Mouse (Mus musculus) intestine, embryonic 15.5 days (tissue): ENCODE data around the gene Cartpt. TPM values are rescaled to one million over a fixed set of nuclear protein-coding genes. Genes with fewer than 3 reads are reported as not detected.
"Not testable (repeated sequence)": the region's sequence is repeated elsewhere in the genome, so short reads cannot be mapped to it uniquely, and the experiment has no call there.

Experiments used
- ATAC-seq: fragments of 200-750 bp; cut with Nextera tagmentation; 2 replicates; pipeline ENCODE4 v1.8.0; 2017; ENCODE audit warnings: moderate TSS enrichment, moderate library complexity
- H3K27ac ChIP-seq: fragments of 300-500 bp; sonication (generic); 2 replicates; pipeline ENCODE4 v1.5.1; 2015; ENCODE audit warnings: mild to moderate bottlenecking, inconsistent platforms
- H3K27me3 ChIP-seq: fragments of 300-500 bp; sonication (generic); replicated peaks from 2 replicates; pipeline ENCODE4 v1.6.1; 2015; ENCODE audit warnings: inconsistent platforms
- H3K36me3 ChIP-seq: fragments of 300-500 bp; sonication (generic); 2 replicates; pipeline ENCODE4 v1.6.1; 2015; ENCODE audit warnings: inconsistent platforms
- H3K4me1 ChIP-seq: fragments of 300-500 bp; sonication (generic); replicated peaks from 2 replicates; pipeline ENCODE4 v1.6.1; 2015; ENCODE audit warnings: inconsistent platforms
- H3K4me2 ChIP-seq: fragments of 300-500 bp; sonication (generic); replicated peaks from 2 replicates; pipeline ENCODE4 v1.6.1; 2015; ENCODE audit warnings: mild to moderate bottlenecking, inconsistent platforms
- H3K4me3 ChIP-seq: fragments of 300-500 bp; sonication (generic); replicated peaks from 2 replicates; pipeline ENCODE4 v1.5.1; 2015; ENCODE audit warnings: inconsistent platforms
- H3K9ac ChIP-seq: fragments of 300-500 bp; sonication (generic); 2 replicates; pipeline ENCODE4 v1.6.1; 2015; ENCODE audit warnings: inconsistent platforms
- H3K9me3 ChIP-seq: fragments of 300-500 bp; sonication (generic); 2 replicates; pipeline ENCODE4 v1.6.1; 2016; ENCODE audit warnings: inconsistent platforms
- WGBS: fragments of 180-500 bp; shearing (Covaris S2); methylation state at CpG from one replicate; pipeline ENCODE4 v1.1.7; 2015; 5-methylcytosine and 5-hydroxymethylcytosine counted together
- polyA plus RNA-seq: library from polyadenylated mRNA; unstranded; fragments of >200 nt; fragmentation: Nextera tagmentation; extraction: Ambion mirVana; gene quantifications from 2 replicates; pipeline ENCODE4 v1.2.1, GENCODE M21; 2015

Gene Cartpt
- polyA plus RNA-seq, 1 experiment from 2014 or later: 30.9 TPM

DNA sequence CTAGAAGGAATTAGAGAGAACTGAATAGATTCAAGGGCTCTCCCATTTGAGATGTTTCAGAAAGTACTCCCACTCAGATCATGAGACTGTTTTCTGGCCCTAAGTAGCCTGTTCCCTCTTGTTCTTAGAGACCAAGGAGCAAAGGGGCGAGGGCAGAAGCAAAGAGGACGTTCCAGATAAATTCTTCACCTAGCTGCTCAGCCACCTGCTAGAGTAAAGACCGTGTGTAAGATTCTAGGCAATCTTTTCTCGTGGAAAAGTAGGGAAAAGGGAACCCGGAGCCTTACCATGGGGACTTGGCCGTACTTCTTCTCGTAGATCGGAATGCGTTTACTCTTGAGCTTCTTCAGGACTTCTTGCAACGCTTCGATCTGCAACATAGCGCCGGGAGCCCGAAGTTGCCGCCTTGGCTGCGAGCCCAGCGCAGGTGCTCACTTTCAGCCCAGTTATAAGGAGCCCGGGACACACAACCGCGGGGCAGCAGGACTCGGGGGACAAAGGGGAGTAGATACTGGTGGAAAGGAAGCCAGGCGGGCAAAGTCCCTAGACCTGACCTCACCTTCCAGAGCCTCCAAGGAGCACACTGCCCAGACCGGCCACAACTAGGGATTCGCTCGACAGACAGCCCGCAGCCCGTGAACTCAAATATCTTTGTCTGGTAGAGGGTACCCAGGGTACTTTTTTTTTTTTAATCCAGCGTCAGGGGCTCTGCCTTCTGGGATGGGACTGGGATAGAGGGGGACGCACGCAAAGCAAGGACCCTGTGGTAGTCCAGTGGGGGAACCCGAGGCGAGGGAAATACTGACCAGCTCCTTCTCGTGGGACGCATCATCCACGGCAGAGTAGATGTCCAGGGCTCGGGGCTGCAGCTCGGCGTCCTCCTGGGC, 978 bp downstream of the Cartpt start:
- no peaks in the 10 kb centered on the region for H3K9me3 ChIP-seq
- ATAC-seq: no peak
- WGBS: 8% methylated on average over 38 of the region's 38 CpGs
- H3K27ac ChIP-seq: no peak overlapping the region
- H3K36me3 ChIP-seq: no peaks in the 10 kb centered on the region
- peaks cover 28% of the 10 kb centered on the region for H3K27me3 ChIP-seq
- H3K4me3 ChIP-seq: peak overlapping the region; percentile 9; the same call in 1 of the 2 replicates
- peaks cover 6% of the 10 kb centered on the region; the same call in 1 of the 2 replicates for H3K4me1 ChIP-seq
- peak overlapping the region; percentile 44 for H3K4me2 ChIP-seq
- H3K9ac ChIP-seq: no peak overlapping the region

DNA sequence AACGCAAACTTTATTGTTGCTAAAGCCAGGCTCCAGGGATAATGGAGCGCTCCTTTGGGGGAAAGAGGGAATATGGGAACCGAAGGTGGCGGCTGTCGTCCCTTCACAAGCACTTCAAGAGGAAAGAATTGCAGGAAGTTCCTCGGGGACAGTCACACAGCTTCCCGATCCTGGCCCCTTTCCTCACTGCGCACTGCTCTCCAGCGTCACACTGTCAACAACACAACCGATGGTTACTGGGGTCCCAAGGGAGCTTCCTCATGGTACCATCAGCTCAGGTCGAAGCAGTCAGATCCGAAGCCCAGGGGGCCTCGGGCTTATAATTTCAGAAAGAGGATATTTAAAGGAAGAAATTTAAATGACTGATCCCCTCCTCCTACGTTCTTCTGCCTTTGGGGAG, 2.1 kb downstream of the Cartpt start:
- 26% methylated on average over 14 of the region's 14 CpGs for WGBS
- Histone ChIP-seq H3K27me3 (peaks cover 28% of the 10 kb centered on the region), H3K4me2 (no peak overlapping the region)

DNA sequence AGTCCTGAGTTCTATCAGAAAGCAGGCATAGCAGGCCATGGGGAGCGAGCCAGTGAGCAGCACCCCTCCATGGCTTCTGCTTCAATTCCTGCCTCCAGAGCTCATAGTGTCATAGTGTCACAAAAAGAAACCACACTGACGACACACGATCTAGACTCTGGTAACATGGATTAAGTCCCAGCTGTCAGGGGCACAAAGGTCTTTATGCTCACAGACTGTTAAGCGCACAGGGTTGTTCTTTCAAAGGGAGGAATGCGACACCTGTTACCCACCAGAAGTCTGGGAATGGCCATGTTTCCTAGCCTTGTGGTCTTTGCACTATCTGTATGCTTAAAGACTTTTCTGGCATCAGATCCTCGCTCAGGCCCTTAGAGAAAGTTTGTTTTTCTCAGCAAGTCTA, 15.3 kb downstream of the Cartpt start:
- Histone ChIP-seq H3K4me2 (no peak overlapping the region), H3K9me3 (no peaks in the 10 kb centered on the region), H3K36me3 (no peaks in the 10 kb centered on the region), H3K9ac (no peak overlapping the region), H3K27me3 (no peaks in the 10 kb centered on the region), H3K4me3 (no peak overlapping the region), H3K4me1 (no peaks in the 10 kb centered on the region), H3K27ac (no peak overlapping the region)
- no peak for ATAC-seq
- WGBS: 71% methylated on average over 6 of the region's 6 CpGs

More for the DNA sequence above, 2.1 kb downstream of the Cartpt start:
- H3K4me3 ChIP-seq: no peak overlapping the region
- no peaks in the 10 kb centered on the region for H3K9me3 ChIP-seq
- no peak overlapping the region for H3K9ac ChIP-seq
- H3K36me3 ChIP-seq: no peaks in the 10 kb centered on the region
- no peak overlapping the region for H3K27ac ChIP-seq
- no peak for ATAC-seq
- peaks cover 6% of the 10 kb centered on the region; the same call in 1 of the 2 replicates for H3K4me1 ChIP-seq

DNA sequence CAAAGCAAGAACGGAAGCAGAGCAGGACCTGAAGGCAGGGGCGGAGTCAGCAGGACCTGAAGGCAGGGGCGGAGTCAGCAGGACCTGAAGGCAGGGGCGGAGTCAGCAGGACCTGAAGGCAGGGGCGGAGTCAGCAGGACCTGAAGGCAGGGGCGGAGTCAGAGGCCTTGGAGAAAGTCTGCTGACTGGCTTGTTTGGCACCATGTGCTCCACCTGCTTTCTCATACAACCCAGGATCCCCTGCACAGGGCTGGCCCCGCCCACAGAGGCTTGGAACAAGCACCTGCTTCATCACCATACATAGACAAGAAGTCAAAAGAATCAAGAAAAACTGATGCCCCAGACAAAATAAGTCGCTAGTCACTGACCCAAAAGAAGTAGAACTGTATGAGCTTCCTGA, 19.1 kb downstream of the Cartpt start:
- not testable (repeated sequence) for ATAC-seq
- WGBS: 63% methylated on average over 8 of the region's 8 CpGs

DNA sequence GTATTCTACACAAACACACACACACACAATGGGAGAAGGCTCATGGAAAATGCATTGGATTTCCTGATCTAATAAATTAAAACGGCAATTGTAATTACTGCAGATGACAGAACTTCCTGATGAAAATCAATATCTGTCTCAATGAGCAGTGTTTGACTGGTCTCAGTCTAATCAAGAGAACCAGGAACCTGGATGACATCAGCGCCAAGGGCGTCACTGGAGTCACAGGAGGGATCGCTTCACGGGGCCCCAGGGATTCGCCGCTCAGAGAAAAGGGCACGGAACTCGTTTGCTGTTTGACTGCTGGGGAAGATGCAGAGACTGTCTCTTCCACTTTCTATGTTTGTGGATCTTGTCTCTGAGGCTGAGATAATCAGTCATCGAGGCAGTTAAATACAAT, 21.2 kb downstream of the Cartpt start:
- Histone ChIP-seq H3K27me3 (no peaks in the 10 kb centered on the region), H3K4me2 (no peak overlapping the region), H3K4me1 (no peaks in the 10 kb centered on the region), H3K9ac (no peak overlapping the region), H3K27ac (no peak overlapping the region), H3K9me3 (no peaks in the 10 kb centered on the region), H3K4me3 (no peak overlapping the region), H3K36me3 (no peaks in the 10 kb centered on the region)
- ATAC-seq: no peak
- 49% methylated on average over 10 of the region's 10 CpGs for WGBS

More for the DNA sequence above, 19.1 kb downstream of the Cartpt start:
- H3K27me3 ChIP-seq, H3K27ac ChIP-seq, H3K9me3 ChIP-seq, H3K4me2 ChIP-seq, H3K36me3 ChIP-seq, H3K4me1 ChIP-seq, H3K4me3 ChIP-seq, H3K9ac ChIP-seq: not testable (repeated sequence)

DNA sequence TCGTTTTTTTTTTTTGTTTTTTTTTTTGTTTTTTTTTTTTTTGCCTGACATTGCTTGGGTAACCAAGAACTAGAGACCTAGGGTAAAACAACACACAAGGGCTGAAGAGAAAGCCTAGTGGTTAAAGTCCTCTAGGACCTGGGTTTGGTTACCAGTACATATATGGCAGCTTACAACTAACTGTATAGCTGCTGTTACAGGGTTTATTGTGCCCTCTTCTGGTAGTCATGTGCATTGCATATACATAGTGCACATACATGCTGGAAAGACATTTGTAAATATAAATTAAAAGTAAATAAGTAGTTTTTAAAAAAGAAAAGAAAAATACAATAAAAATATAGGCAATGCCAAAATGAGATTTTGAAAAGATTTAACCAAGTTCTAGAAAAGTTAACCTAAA, 28.8 kb downstream of the Cartpt start:
- Histone ChIP-seq H3K4me1 (no peaks in the 10 kb centered on the region), H3K4me2 (no peak overlapping the region), H3K36me3 (no peaks in the 10 kb centered on the region), H3K27me3 (no peaks in the 10 kb centered on the region), H3K27ac (no peak overlapping the region), H3K9ac (no peak overlapping the region), H3K9me3 (no peaks in the 10 kb centered on the region), H3K4me3 (no peak overlapping the region)
- no peak for ATAC-seq
- WGBS: 88% methylated on average over 1 of the region's 1 CpGs

DNA sequence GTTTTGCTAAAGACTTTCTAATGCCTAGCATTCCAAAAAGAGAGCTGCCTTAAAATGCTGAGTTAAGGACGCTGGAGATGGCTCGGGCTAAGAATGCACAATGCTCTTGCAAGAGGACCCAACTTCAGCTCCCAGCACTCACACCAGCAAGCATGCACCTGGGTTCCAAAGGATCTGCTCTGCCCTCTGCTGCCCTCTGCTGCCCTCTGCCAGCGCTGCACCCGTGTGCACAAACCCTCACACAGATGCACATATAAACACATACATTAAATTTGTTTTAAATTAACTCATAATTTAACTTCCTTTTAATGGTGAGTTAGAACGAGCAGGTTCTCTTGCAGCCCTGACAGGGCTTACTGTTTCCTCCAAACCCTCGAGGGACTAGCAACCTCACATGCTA, 32.5 kb downstream of the Cartpt start:
- H3K9me3 ChIP-seq: no peaks in the 10 kb centered on the region
- no peaks in the 10 kb centered on the region for H3K36me3 ChIP-seq
- 91% methylated on average over 6 of the region's 6 CpGs for WGBS
- no peak overlapping the region for H3K4me2 ChIP-seq
- H3K27me3 ChIP-seq: no peaks in the 10 kb centered on the region
- H3K4me3 ChIP-seq: no peak overlapping the region
- no peak overlapping the region for H3K9ac ChIP-seq
- no peak for ATAC-seq
- H3K27ac ChIP-seq: no peak overlapping the region
- H3K4me1 ChIP-seq: no peaks in the 10 kb centered on the region

DNA sequence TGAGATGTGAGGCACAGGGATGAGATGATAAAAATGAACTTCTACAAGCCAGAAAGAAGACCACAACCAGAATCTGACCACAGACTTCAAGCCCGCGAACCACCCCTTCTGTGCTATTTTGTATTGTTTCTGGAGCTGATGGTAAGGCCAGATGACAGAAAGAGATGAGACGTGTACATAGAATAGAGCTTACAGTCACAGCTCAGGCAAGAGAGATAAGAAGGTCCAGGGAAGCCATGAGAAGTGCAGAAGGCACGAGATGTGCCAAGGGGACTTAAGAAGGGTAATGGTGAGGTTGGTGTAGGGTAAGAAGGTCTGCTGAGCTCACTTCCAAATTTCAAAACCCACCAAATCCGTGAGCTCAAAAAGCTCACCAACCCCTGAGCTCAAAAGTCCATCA, 36.6 kb downstream of the Cartpt start:
- Histone ChIP-seq H3K9me3 (no peaks in the 10 kb centered on the region), H3K4me1 (no peaks in the 10 kb centered on the region), H3K4me2 (no peak overlapping the region), H3K9ac (no peak overlapping the region), H3K36me3 (no peaks in the 10 kb centered on the region), H3K27me3 (no peaks in the 10 kb centered on the region), H3K4me3 (no peak overlapping the region), H3K27ac (no peak overlapping the region)
- no peak for ATAC-seq
- WGBS: 77% methylated on average over 5 of the region's 5 CpGs

DNA sequence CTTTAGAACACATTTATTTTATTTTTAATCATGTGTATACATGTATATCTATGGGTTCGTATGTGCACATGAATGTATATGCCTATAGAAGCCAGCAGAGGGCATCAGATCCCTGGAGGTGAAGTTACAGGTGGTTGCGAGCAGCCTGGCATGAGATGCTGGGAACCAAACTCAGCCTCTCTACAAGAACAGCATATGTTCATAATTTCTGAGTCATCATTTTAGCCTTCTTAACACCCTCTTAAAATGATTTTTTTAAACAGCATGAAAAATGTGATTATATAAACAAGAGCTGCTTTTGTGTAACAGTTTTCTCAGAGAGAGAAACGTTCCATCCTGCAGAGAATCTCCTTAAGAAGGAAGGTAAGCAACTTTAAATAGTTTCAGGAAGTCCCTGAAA, 40.2 kb downstream of the Cartpt start:
- no peak for ATAC-seq
- H3K36me3 ChIP-seq: no peaks in the 10 kb centered on the region
- H3K4me2 ChIP-seq: no peak overlapping the region
- no peaks in the 10 kb centered on the region for H3K27me3 ChIP-seq
- WGBS: 79% methylated on average over 3 of the region's 3 CpGs
- no peak overlapping the region for H3K4me3 ChIP-seq
- H3K9me3 ChIP-seq: no peaks in the 10 kb centered on the region
- no peaks in the 10 kb centered on the region for H3K4me1 ChIP-seq
- H3K27ac ChIP-seq: no peak overlapping the region
- no peak overlapping the region for H3K9ac ChIP-seq

DNA sequence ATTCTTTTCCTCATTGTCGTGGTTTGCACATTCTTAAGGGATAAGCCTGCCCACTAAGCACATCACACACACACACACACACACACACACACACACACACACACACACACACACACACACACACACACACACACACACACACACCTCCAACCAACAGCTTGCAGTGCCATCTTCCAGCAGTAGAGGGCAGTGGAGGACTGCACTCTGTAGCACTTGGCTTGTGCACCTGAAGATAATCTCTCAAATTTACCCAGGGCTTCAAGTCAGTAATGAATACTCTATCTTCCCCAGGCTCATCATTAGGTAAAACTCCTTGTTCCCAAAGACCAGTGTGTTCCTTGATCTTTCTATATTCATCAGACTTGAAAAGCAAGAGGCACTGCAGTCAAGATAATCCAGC, 41.8 kb downstream of the Cartpt start:
- no peaks in the 10 kb centered on the region for H3K36me3 ChIP-seq
- no peak overlapping the region for H3K4me2 ChIP-seq
- WGBS: 0% methylated on average over 1 of the region's 1 CpGs
- no peak overlapping the region for H3K4me3 ChIP-seq
- H3K27ac ChIP-seq: no peak overlapping the region
- ATAC-seq: no peak
- H3K4me1 ChIP-seq: no peaks in the 10 kb centered on the region
- no peak overlapping the region for H3K9ac ChIP-seq
- H3K9me3 ChIP-seq: no peaks in the 10 kb centered on the region
- H3K27me3 ChIP-seq: no peaks in the 10 kb centered on the region

DNA sequence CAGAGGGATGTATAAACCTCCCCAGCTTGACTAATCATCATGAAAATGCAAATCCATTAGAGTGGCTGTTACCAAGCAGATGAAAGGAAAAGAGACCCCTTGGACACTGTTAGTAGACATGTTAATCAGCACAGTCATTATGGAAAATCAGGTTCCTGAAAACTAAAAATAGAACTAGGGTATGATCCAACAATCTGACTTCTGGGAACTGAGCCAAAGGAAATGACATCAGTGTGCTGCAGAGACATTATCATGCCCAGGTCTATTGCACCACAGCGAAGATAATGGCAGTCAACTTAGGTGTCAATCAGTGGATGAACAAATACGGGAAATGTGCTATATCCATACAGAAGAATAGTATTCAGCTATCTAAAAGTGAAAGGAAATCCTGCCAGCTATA, 43.0 kb downstream of the Cartpt start:
- Histone ChIP-seq H3K9ac (no peak overlapping the region), H3K4me1 (no peaks in the 10 kb centered on the region), H3K9me3 (no peaks in the 10 kb centered on the region), H3K4me3 (no peak overlapping the region), H3K4me2 (no peak overlapping the region), H3K36me3 (no peaks in the 10 kb centered on the region), H3K27ac (no peak overlapping the region), H3K27me3 (no peaks in the 10 kb centered on the region)
- no peak; the same call in 1 of the 2 replicates for ATAC-seq
- WGBS: 64% methylated on average over 2 of the region's 2 CpGs

DNA sequence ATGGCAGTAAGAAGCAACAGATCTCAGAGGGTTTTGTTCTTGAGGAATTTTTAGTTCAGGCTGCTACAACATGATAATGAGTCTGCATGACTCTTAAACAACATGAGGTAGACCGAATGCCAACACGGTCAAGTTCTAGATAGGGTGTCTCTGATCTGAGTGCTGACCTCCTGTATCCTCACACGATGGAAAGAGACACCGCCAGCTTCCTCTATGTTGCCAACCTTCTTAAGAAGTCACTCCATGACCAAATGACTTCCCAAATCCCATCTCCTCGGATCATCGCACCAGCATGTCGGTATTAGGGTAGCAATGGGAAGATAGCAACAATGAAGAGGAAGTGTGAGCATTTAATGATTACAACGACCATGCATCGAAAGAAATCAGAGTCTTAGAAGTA, 43.6 kb downstream of the Cartpt start:
- H3K27ac ChIP-seq: no peak overlapping the region
- ATAC-seq: no peak
- no peak overlapping the region for H3K4me3 ChIP-seq
- no peaks in the 10 kb centered on the region for H3K27me3 ChIP-seq
- no peak overlapping the region for H3K4me2 ChIP-seq
- 87% methylated on average over 9 of the region's 9 CpGs for WGBS
- H3K9me3 ChIP-seq: no peaks in the 10 kb centered on the region
- H3K4me1 ChIP-seq: no peaks in the 10 kb centered on the region
- no peaks in the 10 kb centered on the region for H3K36me3 ChIP-seq
- no peak overlapping the region for H3K9ac ChIP-seq

DNA sequence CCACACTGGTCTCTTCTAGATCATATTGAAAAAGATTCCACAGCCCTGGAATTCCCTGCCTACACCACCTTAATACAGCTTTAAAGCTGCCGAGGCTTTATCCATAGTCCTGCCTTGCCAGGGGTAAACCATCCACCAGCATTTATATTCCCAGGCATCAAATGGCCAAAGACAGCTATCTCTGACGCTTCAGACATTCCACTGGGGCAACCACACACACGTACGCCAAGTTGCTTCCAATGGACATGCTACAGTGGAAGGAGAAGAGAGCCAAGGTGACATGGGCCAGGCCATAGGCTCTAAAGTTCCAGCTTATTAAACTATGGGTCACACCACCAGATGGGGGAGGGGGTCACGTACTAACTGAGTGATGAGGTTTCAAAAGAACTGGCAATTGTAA, 45.7 kb downstream of the Cartpt start:
- Histone ChIP-seq H3K9me3 (no peaks in the 10 kb centered on the region), H3K27me3 (no peaks in the 10 kb centered on the region), H3K4me1 (no peaks in the 10 kb centered on the region), H3K36me3 (no peaks in the 10 kb centered on the region), H3K27ac (no peak overlapping the region), H3K4me2 (no peak overlapping the region), H3K9ac (no peak overlapping the region), H3K4me3 (no peak overlapping the region)
- 87% methylated on average over 5 of the region's 5 CpGs for WGBS
- ATAC-seq: no peak
